Mouse (Mus musculus) CH12.LX (cell line): ENCODE measurements at regions not wholly inside any gene's neighbourhood (a gene's known extent, or its start where the extent isn't known, plus 50 kb on each side); places are given as distances from the start of the nearest gene placed in this dataset.

Experiments
- CTCF ChIP-seq, 2 experiments: IDR thresholded peaks in 1 of 2; conservative IDR thresholded peaks in 1 of 2; 2 replicates each; pipeline ENCODE4 v1.5.1; 2011 to 2012; ENCODE audit warnings: low read depth in 2 of 2, low read length in 2 of 2, improper control_type of control experiment in 1 of 2, inconsistent platforms in 1 of 2, mild to moderate bottlenecking in 1 of 2, moderate library complexity in 1 of 2
- ELF1 ChIP-seq: IDR thresholded peaks from 2 replicates; pipeline ENCODE4 v1.6.1; 2014; ENCODE audit warnings: low read depth, mild to moderate bottlenecking, inconsistent platforms, low read length, improper control_type of control experiment
- EP300 ChIP-seq: IDR thresholded peaks from 2 replicates; pipeline ENCODE4 v1.6.1; 2011; ENCODE audit warnings: low read length, improper control_type of control experiment
- GABPA ChIP-seq: IDR thresholded peaks from 2 replicates; pipeline ENCODE4 v1.6.1; 2012; ENCODE audit warnings: low read depth, low read length, improper control_type of control experiment, inconsistent platforms; ENCODE audit not compliant: insufficient replicate concordance
- MAFK ChIP-seq: IDR thresholded peaks from 2 replicates; pipeline ENCODE4 v1.6.1; 2011; ENCODE audit warnings: low read length, improper control_type of control experiment; ENCODE audit not compliant: insufficient replicate concordance
- NELFE ChIP-seq: IDR thresholded peaks from 2 replicates; pipeline ENCODE4 v1.6.1; 2011; ENCODE audit warnings: low read depth, low read length, improper control_type of control experiment
- NRF1 ChIP-seq: IDR thresholded peaks from 2 replicates; pipeline ENCODE4 v1.6.1; 2014; ENCODE audit warnings: low read depth, mild to moderate bottlenecking, inconsistent platforms, low read length, improper control_type of control experiment, moderate library complexity
- POLR2A ChIP-seq: IDR thresholded peaks from 2 replicates; pipeline ENCODE4 v1.6.1; 2011; ENCODE audit warnings: low read depth, mild to moderate bottlenecking, improper control_type of control experiment, low read length
- POLR2AphosphoS2 ChIP-seq: IDR thresholded peaks from 2 replicates; pipeline ENCODE4 v1.6.1; 2011; ENCODE audit warnings: low read depth, low read length, improper control_type of control experiment
- RAD21 ChIP-seq: IDR thresholded peaks from 2 replicates; pipeline ENCODE4 v1.6.1; 2011; ENCODE audit warnings: low read depth, mild to moderate bottlenecking, low read length, improper control_type of control experiment, moderate library complexity
- RCOR1 ChIP-seq: conservative IDR thresholded peaks from 2 replicates; pipeline ENCODE4 v1.6.1; 2012; ENCODE audit warnings: low read depth, mild to moderate bottlenecking, inconsistent platforms, low read length, improper control_type of control experiment
- TBP ChIP-seq: conservative IDR thresholded peaks from 2 replicates; pipeline ENCODE4 v1.6.1; 2011; ENCODE audit warnings: low read depth, low read length, improper control_type of control experiment
- ZNF384 ChIP-seq: IDR thresholded peaks from 2 replicates; pipeline ENCODE4 v1.6.1; 2012; ENCODE audit warnings: low read depth, low read length, improper control_type of control experiment, inconsistent platforms

DNA sequence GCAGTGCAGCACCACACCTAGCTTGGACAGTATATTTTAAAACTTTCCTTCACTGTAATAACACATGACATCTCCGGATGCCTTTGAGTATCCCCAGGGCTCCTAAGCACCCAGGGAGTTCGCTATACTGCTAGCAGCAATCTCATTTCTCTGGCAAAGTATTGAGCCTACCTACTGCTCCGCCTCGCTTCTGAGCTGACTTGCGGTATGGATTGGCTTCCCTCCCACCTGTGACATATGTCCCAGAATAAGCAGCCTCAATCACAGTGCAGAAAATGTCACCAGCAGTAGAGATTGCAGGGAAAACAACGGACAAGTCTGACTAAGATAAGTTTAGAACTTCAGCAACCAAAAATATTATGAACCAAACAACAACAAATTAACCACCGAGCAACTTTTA is 131.8 kb downstream of the Gm10260 start:
- TF ChIP-seq RAD21 (no peak), GABPA (no peak), POLR2A (no peak), CTCF (conservative IDR thresholded peaks at IDR 0.05 in 1 of 2, IDR thresholded peaks at IDR 0.05 in 1 of 2; ENCODE audit: low read depth in 2 of 2, low read length in 2 of 2) (no peak), POLR2AphosphoS2 (no peak), ELF1 (no peak), EP300 (no peak), TBP (no peak), NELFE (no peak), ZNF384 (no peak), MAFK (no peak), NRF1 (no peak), RCOR1 (no peak)
